Mouse (Mus musculus) CH12.LX (cell line): ENCODE data around the gene Tcp11. TPM values are rescaled to one million over a fixed set of nuclear protein-coding genes. Genes with fewer than 3 reads are reported as not detected.

Experiments used
- DNase-seq: peaks from one replicate; pipeline ENCODE4 v3.0.0-alpha.2; 2013; ENCODE audit errors: extremely low read depth
- H3K27ac ChIP-seq: 2 replicates; pipeline ENCODE4 v1.5.1; 2012; ENCODE audit warnings: low read depth, mild to moderate bottlenecking, control low read depth, moderate library complexity; ENCODE audit not compliant: insufficient read depth
- H3K27me3 ChIP-seq: replicated peaks from 2 replicates; pipeline ENCODE3; 2012; ENCODE audit warnings: inconsistent platforms
- H3K36me3 ChIP-seq, 2 experiments: replicated peaks in 1 of 2; 2 replicates each; pipeline versions ENCODE3 to v1.6.1; 2012; ENCODE audit warnings: inconsistent platforms in 1 of 2, low read length in 1 of 2, mild to moderate bottlenecking in 1 of 2, mixed read lengths in 1 of 2, moderate library complexity in 1 of 2; ENCODE audit not compliant: control insufficient read depth in 1 of 2, insufficient read depth in 1 of 2
- H3K4me1 ChIP-seq, 2 experiments: 2 replicates each; pipeline ENCODE4 v1.6.1; 2012; ENCODE audit warnings: inconsistent platforms in 1 of 2, moderate library complexity in 1 of 2; ENCODE audit not compliant: insufficient read depth in 2 of 2, control insufficient read depth in 1 of 2
- H3K4me2 ChIP-seq: 2 replicates; pipeline ENCODE4 v1.6.1; 2012; ENCODE audit warnings: low read depth, mild to moderate bottlenecking, control low read depth; ENCODE audit not compliant: poor library complexity, insufficient read depth, severe bottlenecking
- H3K4me3 ChIP-seq, 3 experiments: fragments of 150-350 bp in 1 of 3; sonication (generic) in 1 of 3; replicated peaks in 1 of 3; 2 replicates each; pipeline versions ENCODE3 to v1.5.1; 2011 to 2012; ENCODE audit warnings: low read depth in 2 of 3, low read length in 2 of 3, mild to moderate bottlenecking in 2 of 3, moderate library complexity in 2 of 3, control low read depth in 1 of 3, improper control_type of control experiment in 1 of 3, inconsistent platforms in 1 of 3, mixed read lengths in 1 of 3; ENCODE audit not compliant: poor library complexity in 1 of 3
- H3K79me2 ChIP-seq: replicated peaks from 2 replicates; pipeline ENCODE4 v1.6.1; 2012; ENCODE audit warnings: mild to moderate bottlenecking, moderate library complexity; ENCODE audit not compliant: control insufficient read depth, poor library complexity, insufficient read depth, severe bottlenecking; ENCODE audit errors: extremely low read depth
- H3K9ac ChIP-seq: 2 replicates; pipeline ENCODE4 v1.6.1; 2012; ENCODE audit warnings: low read depth, mild to moderate bottlenecking, control low read depth, moderate library complexity; ENCODE audit not compliant: insufficient read depth
- H3K9me3 ChIP-seq: replicated peaks from 2 replicates; pipeline ENCODE3; 2012; ENCODE audit warnings: low read length, inconsistent platforms, mixed read lengths
- CHD1 ChIP-seq: IDR thresholded peaks from 2 replicates; pipeline ENCODE4 v1.6.1; 2012; ENCODE audit warnings: low read depth, low read length, improper control_type of control experiment, inconsistent platforms
- CTCF ChIP-seq, 2 experiments: IDR thresholded peaks in 1 of 2; conservative IDR thresholded peaks in 1 of 2; 2 replicates each; pipeline ENCODE4 v1.5.1; 2011 to 2012; ENCODE audit warnings: low read depth in 2 of 2, low read length in 2 of 2, improper control_type of control experiment in 1 of 2, inconsistent platforms in 1 of 2, mild to moderate bottlenecking in 1 of 2, moderate library complexity in 1 of 2
- E2F4 ChIP-seq: IDR thresholded peaks from 2 replicates; pipeline ENCODE4 v1.6.1; 2011; ENCODE audit warnings: low read depth, low read length, improper control_type of control experiment; ENCODE audit not compliant: insufficient replicate concordance
- ETS1 ChIP-seq: conservative IDR thresholded peaks from 2 replicates; pipeline ENCODE4 v1.6.1; 2012; ENCODE audit warnings: low read depth, mild to moderate bottlenecking, inconsistent platforms, low read length, improper control_type of control experiment, moderate library complexity
- GABPA ChIP-seq: IDR thresholded peaks from 2 replicates; pipeline ENCODE4 v1.6.1; 2012; ENCODE audit warnings: low read depth, low read length, improper control_type of control experiment, inconsistent platforms; ENCODE audit not compliant: insufficient replicate concordance
- IRF4 ChIP-seq: IDR thresholded peaks from 2 replicates; pipeline ENCODE4 v1.6.1; 2014; ENCODE audit warnings: low read depth, mild to moderate bottlenecking, inconsistent platforms, low read length, improper control_type of control experiment
- KAT2A ChIP-seq: IDR thresholded peaks from 2 replicates; pipeline ENCODE4 v1.6.1; 2012; ENCODE audit warnings: low read length, improper control_type of control experiment, inconsistent platforms; ENCODE audit not compliant: insufficient replicate concordance
- MAFK ChIP-seq: IDR thresholded peaks from 2 replicates; pipeline ENCODE4 v1.6.1; 2011; ENCODE audit warnings: low read length, improper control_type of control experiment; ENCODE audit not compliant: insufficient replicate concordance
- MXI1 ChIP-seq: IDR thresholded peaks from 2 replicates; pipeline ENCODE4 v1.6.1; 2011; ENCODE audit warnings: mild to moderate bottlenecking, low read depth, low read length, improper control_type of control experiment
- MYC ChIP-seq: IDR thresholded peaks from 2 replicates; pipeline ENCODE4 v1.6.1; 2011; ENCODE audit warnings: low read depth, mild to moderate bottlenecking, improper control_type of control experiment, low read length
- NRF1 ChIP-seq: IDR thresholded peaks from 2 replicates; pipeline ENCODE4 v1.6.1; 2014; ENCODE audit warnings: low read depth, mild to moderate bottlenecking, inconsistent platforms, low read length, improper control_type of control experiment, moderate library complexity
- POLR2AphosphoS2 ChIP-seq: IDR thresholded peaks from 2 replicates; pipeline ENCODE4 v1.6.1; 2011; ENCODE audit warnings: low read depth, low read length, improper control_type of control experiment
- RAD21 ChIP-seq: IDR thresholded peaks from 2 replicates; pipeline ENCODE4 v1.6.1; 2011; ENCODE audit warnings: low read depth, mild to moderate bottlenecking, low read length, improper control_type of control experiment, moderate library complexity
- RCOR1 ChIP-seq: conservative IDR thresholded peaks from 2 replicates; pipeline ENCODE4 v1.6.1; 2012; ENCODE audit warnings: low read depth, mild to moderate bottlenecking, inconsistent platforms, low read length, improper control_type of control experiment
- SIN3A ChIP-seq: IDR thresholded peaks from 2 replicates; pipeline ENCODE4 v1.6.1; 2012; ENCODE audit warnings: low read length, improper control_type of control experiment, inconsistent platforms
- TCF12 ChIP-seq: IDR thresholded peaks from 2 replicates; pipeline ENCODE4 v1.6.1; 2014; ENCODE audit warnings: low read depth, mild to moderate bottlenecking, inconsistent platforms, low read length, improper control_type of control experiment
- USF1 ChIP-seq: IDR thresholded peaks from 2 replicates; pipeline ENCODE4 v1.6.1; 2014; ENCODE audit warnings: low read depth, mild to moderate bottlenecking, inconsistent platforms, low read length, improper control_type of control experiment
- dilution Hi-C: fragments of 300-500 bp; cut with MboI; formaldehyde crosslinking; loops from 2 replicates; pipeline ENCODE4 v1.14.3; 2020; ENCODE audit warnings: low sequenced_read_pairs; ENCODE audit not compliant: extremely low pct_unique_long_range_greater_than_20kb, extremely low pct_ligation_motif_present
- in situ Hi-C: fragments of 300-500 bp; cut with MboI; formaldehyde crosslinking; loops from 3 replicates; pipeline ENCODE4 v1.14.3; 2019; ENCODE audit warnings: low sequenced_read_pairs, low pct_ligation_motif_present, low pct_unique_long_range_greater_than_20kb, mixed read lengths
- polyA plus RNA-seq: library from polyadenylated mRNA; unstranded; fragments of >175 nt; gene quantifications from 2 replicates; pipeline ENCODE4 v1.2.1, GENCODE M21; 2012; ENCODE audit warnings: low read depth; ENCODE audit not compliant: insufficient read length
- total RNA-seq, 2 experiments: library from RNA; depleted of rRNA; stranded (reverse); fragments of 300-350 nt in 1 of 2; fragments of >200 nt in 1 of 2; gene quantifications; 2 replicates each; pipeline ENCODE4 v1.2.3; 2012 to 2014

The Tcp11 gene
- total and polyA plus RNA-seq, 3 experiments: not detected

GRCm38 (mm10) chr17:28124368-28124767, 43.9 kb upstream of the Tcp11 start:
- Histone ChIP-seq H3K27ac (no peak overlapping the region), H3K4me3 (no peak overlapping the region), H3K9ac (no peak overlapping the region), H3K36me3 (no peaks in the 10 kb centered on the region), H3K27me3 (peaks cover 49% of the 10 kb centered on the region), H3K9me3 (peaks cover 6% of the 10 kb centered on the region), H3K79me2 (no peaks in the 10 kb centered on the region), H3K4me2 (no peak overlapping the region), H3K4me1 (peaks cover 8 to 23% of the 10 kb centered on the region in 2 experiments)
- TF ChIP-seq KAT2A: no peak
- TF ChIP-seq MAFK: no peak
- no peak for TF ChIP-seq MXI1
- TF ChIP-seq IRF4: no peak
- no peak for TF ChIP-seq GABPA
- no peak for TF ChIP-seq CHD1
- TF ChIP-seq NRF1: no peak
- no peak for DNase-seq
- in situ Hi-C loops (no loop called here), dilution Hi-C loops (no loop called here)

- Histone ChIP-seq H3K9me3 (peaks cover 12% of the 10 kb centered on the region), H3K27me3 (peaks cover 50% of the 10 kb centered on the region), H3K27ac (no peak overlapping the region), H3K4me3 (no peak overlapping the region), H3K4me2 (0 out of 2 replicates have a peak overlapping the region, but pooled peaks have one; percentile 18), H3K79me2 (no peaks in the 10 kb centered on the region), H3K4me1 (peaks cover 8 to 24% of the 10 kb centered on the region in 2 experiments), H3K36me3 (no peaks in the 10 kb centered on the region)
- TF ChIP-seq MYC: no peak
- TF ChIP-seq RAD21: no peak
- no peak for TF ChIP-seq RCOR1
- TF ChIP-seq ETS1: no peak
- TF ChIP-seq USF1: no peak
- no peak for TF ChIP-seq GABPA
- TF ChIP-seq E2F4: no peak
- TF ChIP-seq CHD1: no peak
- TF ChIP-seq MXI1: no peak
- TF ChIP-seq CTCF (conservative IDR thresholded peaks at IDR 0.05 in 1 of 2, IDR thresholded peaks at IDR 0.05 in 1 of 2; ENCODE audit: low read depth in 2 of 2, low read length in 2 of 2): no peak
- TF ChIP-seq POLR2AphosphoS2: no peak
- no peak for TF ChIP-seq TCF12
- no peak for TF ChIP-seq SIN3A
- no peak for TF ChIP-seq KAT2A
- TF ChIP-seq, all 38 proteins: peak for 0
- DNase-seq: no peak
- dilution Hi-C loops: no loop called here
- no peak overlapping the region for H3K9ac ChIP-seq
- in situ Hi-C loops: no loop called here
Measured at GRCm38 (mm10) chr17:28123627-28124026, 43.2 kb upstream of the Tcp11 start.
